Mouse (Mus musculus) cortical plate, adult 2 months (tissue): ENCODE data around the gene Mcat. TPM values are rescaled to one million over a fixed set of nuclear protein-coding genes. Genes with fewer than 3 reads are reported as not detected.

Experiments used
- H3K27ac ChIP-seq: fragments of 200-500 bp; 2 replicates; pipeline ENCODE4 v1.5.1; 2012; ENCODE audit warnings: low read length, control low read depth, inconsistent platforms; ENCODE audit not compliant: insufficient read depth
- H3K4me1 ChIP-seq: fragments of 200-500 bp; 2 replicates; pipeline ENCODE4 v1.6.1; 2011; ENCODE audit warnings: low read length; ENCODE audit not compliant: control insufficient read depth, insufficient read depth
- H3K4me3 ChIP-seq: fragments of 200-500 bp; 2 replicates; pipeline ENCODE4 v1.5.1; 2011; ENCODE audit warnings: mild to moderate bottlenecking, low read length, control low read depth; ENCODE audit not compliant: insufficient read depth
- CTCF ChIP-seq: fragments of 200-500 bp; IDR thresholded peaks from 2 replicates; pipeline ENCODE4 v1.5.1; 2011; ENCODE audit warnings: mild to moderate bottlenecking, control low read depth, low read length; ENCODE audit not compliant: insufficient read depth; ENCODE audit errors: extremely low read depth
- POLR2A ChIP-seq: fragments of 200-500 bp; IDR thresholded peaks from 2 replicates; pipeline ENCODE4 v1.6.1; 2011; ENCODE audit warnings: mild to moderate bottlenecking, low read length, control low read depth; ENCODE audit not compliant: insufficient read depth; ENCODE audit errors: extremely low read depth
- polyA plus RNA-seq: library from polyadenylated mRNA; depleted of rRNA; stranded (reverse); fragments of >200 nt; gene quantifications from 2 replicates; pipeline ENCODE4 v1.2.3, GENCODE M21; 2012; rRNA removed

Gene Mcat
- polyA plus RNA-seq, 1 experiment: 26.5 TPM

GRCm38 (mm10) chr15:83499211-83499755 lies 64.3 kb downstream of the Mcat start:
- Histone ChIP-seq H3K4me3 (no peak overlapping the region), H3K27ac (no peak overlapping the region), H3K4me1 (no peaks in the 10 kb centered on the region)
- TF ChIP-seq CTCF: no peak
- TF ChIP-seq POLR2A: no peak

DNA sequence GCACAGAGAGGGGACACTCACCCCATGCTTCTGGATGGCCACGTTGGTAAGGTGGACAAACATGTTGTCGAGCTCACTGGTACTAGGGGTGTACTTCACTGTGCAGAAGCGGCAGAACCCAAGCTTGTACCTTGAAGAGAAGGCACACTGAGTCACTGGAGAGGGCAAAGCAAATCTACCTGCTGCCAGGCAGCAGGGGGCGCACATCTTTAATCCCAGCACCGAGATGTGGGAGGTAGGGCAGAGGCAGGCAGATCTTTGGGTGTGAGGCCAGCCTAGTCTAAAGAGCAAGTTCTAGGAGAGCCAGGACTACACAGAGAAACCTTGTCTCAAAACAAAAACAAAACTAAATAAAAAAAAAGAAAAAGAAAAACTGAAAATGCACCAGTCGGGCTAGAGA lies 66.3 kb downstream of the Mcat start:
- no peak for TF ChIP-seq CTCF
- TF ChIP-seq POLR2A: no peak
- Histone ChIP-seq H3K4me1 (no peaks in the 10 kb centered on the region), H3K27ac (no peak overlapping the region), H3K4me3 (no peak overlapping the region)

Other genes starting within 250 kb of the Mcat start
- 24.8 and 24.9 TPM in 2 replicates for gene Arfgap3, start 213.5 kb downstream of the Mcat start, polyA plus RNA-seq
- 84.4 and 87.8 TPM in 2 replicates for gene Pacsin2, start 99.2 kb downstream of the Mcat start, polyA plus RNA-seq
- gene Ttll1, start 52.9 kb downstream of the Mcat start, polyA plus RNA-seq: 48.5 and 50.1 TPM in 2 replicates
- gene Bik, start 36.9 kb downstream of the Mcat start, polyA plus RNA-seq: 0.28 and 0.31 TPM in 2 replicates
- gene Tspo, start 195 bp downstream of the Mcat start, polyA plus RNA-seq: 10.1 and 11.5 TPM in 2 replicates
- 12.7 and 13.5 TPM in 2 replicates for gene Ttll12, start 31.4 kb upstream of the Mcat start, polyA plus RNA-seq
- gene Scube1, start 161.2 kb upstream of the Mcat start, polyA plus RNA-seq: 26.7 and 29.2 TPM in 2 replicates
- 160 and 176 TPM in 2 replicates for gene Mpped1, start 215.7 kb upstream of the Mcat start, polyA plus RNA-seq